Mouse (Mus musculus) embryo, embryonic 9.5 days (tissue): ENCODE measurements around the gene Samd4b.
"Not testable (repeated sequence)": the region's sequence is repeated elsewhere in the genome, so short reads cannot be mapped to it uniquely, and the experiment has no call there.

Experiments used
- DNase-seq: peaks from one replicate; pipeline ENCODE4 v3.0.0-alpha.2; 2017; ENCODE audit errors: extremely low spot score

Samd4b gene

DNA sequence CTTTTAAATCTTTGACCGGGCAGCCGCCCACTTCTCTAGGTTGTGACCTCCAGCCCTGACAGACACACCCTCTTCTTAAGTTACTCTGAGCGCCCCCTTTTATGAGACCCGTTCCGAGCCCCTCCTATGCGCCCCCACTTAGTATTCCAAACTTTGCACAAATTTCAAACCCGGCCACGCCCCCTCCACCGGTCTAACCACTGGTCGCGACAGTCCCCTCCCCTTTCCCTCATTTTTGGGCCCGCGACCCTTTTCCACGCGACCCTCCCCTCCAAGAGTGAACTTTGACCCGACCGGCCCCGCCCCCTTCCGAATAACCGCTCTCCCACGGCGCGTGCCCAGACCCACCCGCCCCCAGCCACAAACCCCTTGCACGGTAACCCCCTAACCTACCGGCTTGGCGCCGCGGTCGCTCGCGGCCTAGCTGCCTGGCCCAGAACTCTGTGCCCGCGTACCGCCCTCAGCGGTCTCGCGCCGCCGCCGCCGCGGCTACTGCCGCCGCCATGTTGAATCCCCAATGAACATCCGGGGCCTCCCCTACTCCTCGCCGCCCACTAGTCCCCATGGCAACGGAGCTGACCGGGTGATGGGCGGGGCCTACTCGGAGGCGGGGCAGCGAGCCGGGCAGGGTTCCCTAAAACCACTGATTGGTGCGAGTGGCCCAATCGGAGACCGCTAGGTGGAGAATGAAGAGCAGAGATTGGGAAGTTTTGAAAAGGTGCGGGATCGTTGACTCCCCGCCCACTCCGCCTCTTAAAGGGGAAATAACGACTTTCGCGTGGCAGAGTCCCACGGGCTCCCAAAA, at the start of gene Samd4b, which contains the start of gene Pak4:
Samd4b (minus strand) TSS at position 503 of the 805 bp plus-strand sequence.
Pak4 (minus strand) TSS at position 544 of the 805 bp plus-strand sequence.
- DNase-seq = peak; percentile 99

- DNase-seq = no peak
These were observed 49.1 kb upstream of the Samd4b start for GRCm38 (mm10) chr7:28647016-28647415.

DNA sequence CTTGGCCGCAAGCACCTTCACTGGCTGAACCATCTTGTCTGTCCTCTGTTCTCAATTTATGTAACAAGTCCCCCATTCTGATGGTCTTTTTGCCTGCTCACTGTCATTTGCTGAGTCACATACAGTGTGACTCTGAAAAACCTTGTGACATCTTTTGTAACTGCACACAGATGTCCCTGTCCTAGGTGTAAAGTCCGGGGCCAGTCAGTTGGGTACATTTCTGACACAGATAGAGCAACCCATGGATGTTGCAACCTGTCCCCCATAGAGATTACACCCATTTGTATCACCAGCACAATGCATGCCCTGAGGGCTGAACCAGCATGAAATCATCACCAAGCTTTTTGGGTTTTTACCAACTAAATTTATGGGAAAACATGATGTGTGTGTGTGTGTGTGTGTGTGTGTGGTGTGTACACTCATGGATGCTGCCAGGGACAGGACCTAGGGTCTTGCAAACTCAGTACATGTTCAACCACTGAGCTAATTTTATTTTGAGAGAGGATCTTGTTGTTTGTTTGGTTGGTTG, 48.1 kb upstream of the Samd4b start:
- DNase-seq = no peak

DNA sequence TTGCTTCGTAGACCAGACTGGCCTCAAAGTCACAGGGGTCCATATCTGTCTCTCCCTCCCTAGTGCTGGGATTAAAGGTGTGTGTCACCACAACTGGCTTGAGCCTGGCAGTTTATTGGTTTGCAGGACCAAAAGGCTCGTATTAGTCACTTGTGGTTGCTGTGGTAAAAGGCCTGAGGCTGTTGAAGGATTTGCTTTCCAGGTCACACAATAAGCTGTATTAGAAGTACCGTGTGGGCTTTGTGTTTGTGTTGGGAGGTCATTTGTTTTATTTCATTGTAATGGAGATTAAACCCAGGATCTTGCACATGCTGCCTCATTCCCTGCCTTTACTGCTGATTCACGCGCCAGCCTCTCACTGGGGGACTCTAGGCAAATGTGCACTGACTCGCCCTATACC, 47.4 kb upstream of the Samd4b start:
- no peak for DNase-seq

GRCm38 (mm10) chr7:28641546-28641945, 43.6 kb upstream of the Samd4b start:
- no peak for DNase-seq

DNA sequence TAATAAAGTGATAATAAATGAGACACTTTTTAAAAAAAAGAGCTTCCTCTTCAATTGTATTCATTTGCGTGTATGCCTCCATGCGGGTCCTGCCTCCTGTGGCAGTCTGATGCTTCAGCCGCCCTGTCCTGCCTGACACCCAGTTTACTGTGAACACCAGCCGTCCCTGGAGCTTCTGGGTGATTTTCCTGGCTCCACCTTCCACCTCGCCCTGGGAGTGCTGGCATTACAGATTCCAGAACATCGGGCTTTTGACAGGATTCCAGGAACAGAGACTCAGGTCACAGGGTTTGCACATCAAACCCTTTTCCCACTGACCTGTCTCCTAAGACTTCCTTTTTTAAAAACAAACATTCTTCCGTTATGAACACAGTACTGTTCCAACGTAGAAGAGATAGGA, 39.6 kb upstream of the Samd4b start:
- no peak for DNase-seq

DNA sequence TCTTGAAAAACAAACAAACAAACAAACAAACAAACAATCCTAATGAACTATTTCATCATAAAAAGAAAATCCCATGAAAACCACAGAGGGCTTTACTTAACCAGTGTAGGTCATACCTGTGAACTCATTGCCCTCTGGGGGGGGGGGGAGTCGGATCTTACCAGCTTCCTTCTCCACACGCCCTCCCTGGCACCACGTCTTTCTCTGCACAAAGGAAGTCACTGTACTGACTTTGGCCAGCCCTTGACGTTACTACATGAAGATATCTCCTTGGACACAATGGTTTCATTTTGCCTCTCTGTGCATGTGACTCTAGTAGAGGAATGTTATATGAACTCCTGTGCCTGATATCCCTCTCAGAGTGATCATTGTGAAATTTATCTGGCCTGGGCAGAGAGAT, 36.2 kb upstream of the Samd4b start:
- no peak for DNase-seq

GRCm38 (mm10) chr7:28631073-28631472, 33.1 kb upstream of the Samd4b start, which contains the start of gene Acp7:
Gene Acp7 (minus strand): TSS chr7:28631332.
- no peak for DNase-seq

GRCm38 (mm10) chr7:28624791-28625190, 26.8 kb upstream of the Samd4b start:
- no peak for DNase-seq

GRCm38 (mm10) chr7:28619098-28619715, 21.3 kb upstream of the Samd4b start:
- DNase-seq = no peak

DNA sequence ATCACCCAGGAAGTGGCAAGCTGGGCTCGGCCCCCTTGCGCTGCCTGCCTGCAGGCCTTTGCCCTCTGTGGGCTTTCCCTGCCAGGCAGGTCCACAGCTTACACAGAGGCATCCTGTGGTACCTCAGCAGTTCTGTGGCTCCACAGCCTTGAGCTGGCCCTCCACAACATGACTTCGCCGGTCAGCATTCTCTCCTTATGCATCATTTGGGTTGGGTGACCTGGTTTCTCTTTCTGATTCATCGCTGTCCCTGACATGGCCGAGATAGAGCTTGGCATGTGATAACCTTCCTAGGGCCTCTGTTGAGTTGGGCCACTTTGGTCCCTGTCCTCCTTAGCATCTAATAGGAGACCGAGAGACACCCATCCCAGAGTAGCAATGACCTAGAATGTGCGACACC, 8.0 kb upstream of the Samd4b start:
- DNase-seq = no peak

GRCm38 (mm10) chr7:28603788-28604187, 5.8 kb upstream of the Samd4b start:
- DNase-seq = not testable (repeated sequence)

- DNase-seq = no peak
These were observed 5.2 kb upstream of the Samd4b start for GRCm38 (mm10) chr7:28603136-28603535.

GRCm38 (mm10) chr7:28601668-28602067, 3.7 kb upstream of the Samd4b start:
- peak; percentile 60 for DNase-seq

DNA sequence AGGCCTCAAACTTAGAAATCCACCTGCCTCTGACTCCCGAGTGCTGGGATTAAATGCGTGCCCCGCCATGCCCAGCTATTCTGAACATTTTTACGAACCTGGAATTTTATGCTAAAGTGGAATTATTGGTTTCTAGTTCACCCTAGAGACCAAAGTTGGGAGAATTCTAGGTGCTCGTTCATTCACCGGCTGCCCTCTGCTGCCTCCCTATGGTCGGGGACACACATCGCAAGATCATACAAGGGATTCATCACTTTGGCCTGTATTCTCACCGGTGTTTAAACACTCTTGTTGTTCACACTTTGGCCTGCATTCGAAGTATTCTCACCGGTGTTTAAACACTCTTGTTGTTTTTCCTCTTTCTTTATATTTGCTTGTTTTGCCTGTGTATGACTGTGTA, 3.1 kb upstream of the Samd4b start:
- DNase-seq = peak; percentile 63

- no peak for DNase-seq
These were observed 1.0 kb upstream of the Samd4b start for GRCm38 (mm10) chr7:28598951-28599350.

GRCm38 (mm10) chr7:28597277-28597570, 720 bp downstream of the Samd4b start:
- DNase-seq = peak; percentile 29

GRCm38 (mm10) chr7:28596436-28597276, 1.3 kb downstream of the Samd4b start:
- peak; percentile 52 for DNase-seq

GRCm38 (mm10) chr7:28595751-28596435, 2.1 kb downstream of the Samd4b start:
- DNase-seq = no peak

DNA sequence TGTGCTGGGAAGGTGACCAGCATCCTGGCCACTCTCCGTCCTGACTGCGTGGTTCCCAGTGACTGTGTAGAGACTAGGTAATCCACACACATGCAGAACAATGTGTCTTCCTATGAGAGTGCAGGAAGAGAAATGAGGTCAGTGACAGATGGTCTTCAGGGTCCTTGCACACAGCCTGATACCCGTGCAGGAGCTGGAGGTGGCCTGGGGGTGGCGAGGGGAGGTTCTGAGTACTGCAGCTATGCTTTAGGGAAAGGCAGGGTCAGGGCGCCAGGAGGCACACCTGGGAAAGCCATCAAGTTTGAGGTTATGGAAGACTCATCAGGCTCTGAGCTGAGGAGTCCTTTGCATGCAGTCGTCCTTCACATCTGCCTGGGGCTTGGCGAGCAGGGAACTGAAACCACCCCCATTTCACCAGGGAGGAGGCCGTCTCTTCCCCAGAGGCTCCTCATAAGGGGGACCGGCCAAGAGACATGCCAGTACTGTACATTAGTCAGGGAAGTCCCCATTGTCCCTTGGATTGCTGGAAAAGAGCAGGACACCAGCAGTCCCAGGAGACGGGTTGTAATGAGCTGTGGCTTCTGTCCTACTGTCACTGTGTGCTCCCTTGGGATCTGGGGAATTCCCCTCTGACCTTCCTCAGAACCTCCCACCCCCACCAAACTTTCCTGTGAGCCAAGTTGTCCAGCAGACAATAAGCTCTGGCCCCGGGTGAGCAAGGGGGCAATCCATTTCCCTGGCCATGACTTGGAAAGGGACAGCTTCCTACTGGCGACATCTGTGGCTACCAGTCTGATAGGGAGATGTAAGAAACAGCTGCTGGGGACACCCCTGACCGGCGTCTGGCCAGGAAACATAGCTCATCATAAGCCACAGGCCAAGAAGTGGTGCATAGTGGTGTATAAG, 4.5 kb downstream of the Samd4b start:
- DNase-seq = no peak

- no peak for DNase-seq
These were observed 6.1 kb downstream of the Samd4b start for GRCm38 (mm10) chr7:28591862-28592261.
